Mouse (Mus musculus): Measurements from ENCODE around the gene Cmya5. TPM values are rescaled to one million over a fixed set of nuclear protein-coding genes. Genes with fewer than 3 reads are reported as not detected.

Cmya5 gene
- polyA plus RNA-seq, 1 experiment from 2014 or later, result 0.81 TPM

DNA sequence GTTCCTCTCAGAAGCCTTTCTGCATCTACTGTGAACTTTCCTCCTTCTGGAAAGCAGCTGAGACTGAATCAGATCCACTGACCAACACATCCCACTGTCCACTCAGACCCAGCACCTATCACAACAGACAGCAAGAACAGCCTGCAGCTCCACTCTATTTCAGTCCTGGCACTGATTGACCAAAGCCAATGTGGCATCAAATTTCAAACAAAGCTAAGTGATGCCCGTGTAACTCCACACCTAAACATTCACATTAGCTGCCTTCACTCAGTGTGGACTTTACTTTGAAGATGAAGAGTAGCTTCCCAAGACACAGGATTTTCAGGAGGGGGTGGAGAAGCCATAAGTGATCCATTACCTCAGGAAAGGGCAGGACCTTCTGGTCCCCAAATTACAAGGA, 122.4 kb downstream of the Cmya5 start:
- no peak for ATAC-seq (ENCODE audit: insufficient read depth, low FRiP score)
- Histone ChIP-seq H3K4me3 (replicated peaks; ENCODE audit: low read length) (no peak overlapping the region), H3K36me3 (ENCODE audit: control insufficient read depth, insufficient read depth, low read length) (no peaks in the 10 kb centered on the region), H3K27ac (ENCODE audit: low read length) (no peak overlapping the region), H3K27me3 (ENCODE audit: control insufficient read depth, insufficient read depth, low read length) (no peaks in the 10 kb centered on the region), H3K4me2 (ENCODE audit: low read depth, low read length) (no peak overlapping the region), H3K9ac (ENCODE audit: low read length) (no peak overlapping the region), H3K4me1 (ENCODE audit: control insufficient read depth, insufficient read depth, low read length) (no peaks in the 10 kb centered on the region), H3K9me3 (replicated peaks; ENCODE audit: control insufficient read depth, low read length) (no peaks in the 10 kb centered on the region)
- WGBS, result 13% methylated on average over 1 of the region's 1 CpGs

GRCm38 (mm10) chr13:93012952-93013351, 131.6 kb downstream of the Cmya5 start:
- Histone ChIP-seq H3K4me2 (ENCODE audit: low read depth, low read length) (no peak overlapping the region), H3K36me3 (ENCODE audit: control insufficient read depth, insufficient read depth, low read length) (no peaks in the 10 kb centered on the region), H3K4me1 (ENCODE audit: control insufficient read depth, insufficient read depth, low read length) (no peaks in the 10 kb centered on the region), H3K9ac (ENCODE audit: low read length) (no peak overlapping the region), H3K9me3 (replicated peaks; ENCODE audit: control insufficient read depth, low read length) (no peaks in the 10 kb centered on the region), H3K27me3 (ENCODE audit: control insufficient read depth, insufficient read depth, low read length) (no peaks in the 10 kb centered on the region), H3K4me3 (replicated peaks; ENCODE audit: low read length) (no peak overlapping the region), H3K27ac (ENCODE audit: low read length) (no peak overlapping the region)
- 55% methylated on average over 8 of the region's 8 CpGs for WGBS
- no peak for ATAC-seq (ENCODE audit: insufficient read depth, low FRiP score)

- Histone ChIP-seq H3K36me3 (ENCODE audit: control insufficient read depth, insufficient read depth, low read length) (no peaks in the 10 kb centered on the region), H3K4me2 (ENCODE audit: low read depth, low read length) (no peak overlapping the region), H3K4me3 (replicated peaks; ENCODE audit: low read length) (no peak overlapping the region), H3K9me3 (replicated peaks; ENCODE audit: control insufficient read depth, low read length) (no peaks in the 10 kb centered on the region), H3K4me1 (ENCODE audit: control insufficient read depth, insufficient read depth, low read length) (no peaks in the 10 kb centered on the region), H3K27me3 (ENCODE audit: control insufficient read depth, insufficient read depth, low read length) (no peaks in the 10 kb centered on the region), H3K27ac (ENCODE audit: low read length) (no peak overlapping the region), H3K9ac (ENCODE audit: low read length) (no peak overlapping the region)
- WGBS, result 89% methylated on average over 4 of the region's 4 CpGs
- no peak for ATAC-seq (ENCODE audit: insufficient read depth, low FRiP score)
These were observed 133.2 kb downstream of the Cmya5 start for GRCm38 (mm10) chr13:93011315-93011714.

- Histone ChIP-seq H3K4me3 (replicated peaks; ENCODE audit: low read length) (no peak overlapping the region), H3K27me3 (ENCODE audit: control insufficient read depth, insufficient read depth, low read length) (no peaks in the 10 kb centered on the region), H3K4me2 (ENCODE audit: low read depth, low read length) (no peak overlapping the region), H3K27ac (ENCODE audit: low read length) (no peak overlapping the region), H3K9ac (ENCODE audit: low read length) (no peak overlapping the region), H3K36me3 (ENCODE audit: control insufficient read depth, insufficient read depth, low read length) (no peaks in the 10 kb centered on the region), H3K4me1 (ENCODE audit: control insufficient read depth, insufficient read depth, low read length) (no peaks in the 10 kb centered on the region), H3K9me3 (replicated peaks; ENCODE audit: control insufficient read depth, low read length) (no peaks in the 10 kb centered on the region)
- 75% methylated on average over 7 of the region's 7 CpGs for WGBS
- ATAC-seq (ENCODE audit: insufficient read depth, low FRiP score), result no peak
These were observed 134.0 kb downstream of the Cmya5 start for GRCm38 (mm10) chr13:93010524-93010923.

- 76% methylated on average over 4 of the region's 4 CpGs for WGBS
- no peaks in the 10 kb centered on the region for H3K4me1 ChIP-seq (ENCODE audit: control insufficient read depth, insufficient read depth, low read length)
- no peak overlapping the region for H3K9ac ChIP-seq (ENCODE audit: low read length)
- no peak overlapping the region for H3K4me3 ChIP-seq (replicated peaks; ENCODE audit: low read length)
- no peaks in the 10 kb centered on the region for H3K36me3 ChIP-seq (ENCODE audit: control insufficient read depth, insufficient read depth, low read length)
- H3K9me3 ChIP-seq (replicated peaks; ENCODE audit: control insufficient read depth, low read length), result no peaks in the 10 kb centered on the region
- no peak overlapping the region for H3K27ac ChIP-seq (ENCODE audit: low read length)
- H3K4me2 ChIP-seq (ENCODE audit: low read depth, low read length), result no peak overlapping the region
- ATAC-seq (ENCODE audit: insufficient read depth, low FRiP score), result no peak
- no peaks in the 10 kb centered on the region for H3K27me3 ChIP-seq (ENCODE audit: control insufficient read depth, insufficient read depth, low read length)
These were observed 137.4 kb downstream of the Cmya5 start for GRCm38 (mm10) chr13:93007078-93007477.

DNA sequence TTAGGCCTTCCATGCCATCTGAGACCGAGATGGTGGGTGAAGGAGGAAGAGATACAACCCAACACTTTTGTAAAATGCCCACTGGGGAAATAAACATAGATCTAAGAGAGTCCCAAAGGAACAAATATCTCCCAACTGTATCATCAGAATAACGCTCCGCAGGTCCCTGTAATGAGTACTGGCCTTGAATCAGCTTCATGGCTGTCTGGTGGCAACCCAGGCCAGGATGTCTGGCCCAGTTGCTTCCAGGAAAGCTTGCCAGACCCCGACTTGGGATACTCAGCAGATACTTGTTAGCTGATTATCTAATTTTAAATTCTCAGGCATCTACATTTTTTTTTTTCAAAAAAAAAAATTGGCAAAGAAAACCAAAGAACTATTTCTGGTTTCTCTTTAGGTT, 138.2 kb downstream of the Cmya5 start:
- H3K36me3 ChIP-seq (ENCODE audit: control insufficient read depth, insufficient read depth, low read length), result no peaks in the 10 kb centered on the region
- no peak overlapping the region for H3K4me2 ChIP-seq (ENCODE audit: low read depth, low read length)
- H3K27me3 ChIP-seq (ENCODE audit: control insufficient read depth, insufficient read depth, low read length), result no peaks in the 10 kb centered on the region
- no peak for ATAC-seq (ENCODE audit: insufficient read depth, low FRiP score)
- WGBS, result 81% methylated on average over 4 of the region's 4 CpGs
- H3K27ac ChIP-seq (ENCODE audit: low read length), result no peak overlapping the region
- no peak overlapping the region for H3K9ac ChIP-seq (ENCODE audit: low read length)
- H3K9me3 ChIP-seq (replicated peaks; ENCODE audit: control insufficient read depth, low read length), result no peaks in the 10 kb centered on the region
- no peaks in the 10 kb centered on the region for H3K4me1 ChIP-seq (ENCODE audit: control insufficient read depth, insufficient read depth, low read length)
- no peak overlapping the region for H3K4me3 ChIP-seq (replicated peaks; ENCODE audit: low read length)

DNA sequence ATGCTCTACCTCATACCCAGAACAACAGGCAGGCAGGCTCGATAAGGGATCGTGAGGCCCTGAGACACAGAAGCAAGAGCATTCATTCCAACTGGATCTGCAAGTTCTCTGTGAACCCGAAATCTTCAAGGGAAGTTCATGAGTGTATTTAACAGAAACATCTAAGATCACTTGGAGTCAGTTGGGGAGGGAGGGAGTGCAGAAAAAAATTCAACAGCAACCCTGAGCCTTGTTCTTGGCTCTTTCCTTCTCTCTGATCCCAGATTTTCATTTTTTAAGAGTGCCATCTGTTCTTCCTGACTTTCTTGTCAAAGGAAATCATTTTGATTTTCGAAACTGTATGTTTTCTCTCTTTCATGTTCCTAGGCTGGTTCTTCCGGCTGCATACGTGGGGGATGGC, 140.5 kb downstream of the Cmya5 start:
- H3K9me3 ChIP-seq (replicated peaks; ENCODE audit: control insufficient read depth, low read length), result no peaks in the 10 kb centered on the region
- no peak overlapping the region for H3K27ac ChIP-seq (ENCODE audit: low read length)
- no peaks in the 10 kb centered on the region for H3K27me3 ChIP-seq (ENCODE audit: control insufficient read depth, insufficient read depth, low read length)
- WGBS, result 71% methylated on average over 6 of the region's 6 CpGs
- no peaks in the 10 kb centered on the region for H3K4me1 ChIP-seq (ENCODE audit: control insufficient read depth, insufficient read depth, low read length)
- no peak overlapping the region for H3K9ac ChIP-seq (ENCODE audit: low read length)
- H3K4me3 ChIP-seq (replicated peaks; ENCODE audit: low read length), result no peak overlapping the region
- ATAC-seq (ENCODE audit: insufficient read depth, low FRiP score), result no peak
- H3K4me2 ChIP-seq (ENCODE audit: low read depth, low read length), result no peak overlapping the region
- H3K36me3 ChIP-seq (ENCODE audit: control insufficient read depth, insufficient read depth, low read length), result no peaks in the 10 kb centered on the region

DNA sequence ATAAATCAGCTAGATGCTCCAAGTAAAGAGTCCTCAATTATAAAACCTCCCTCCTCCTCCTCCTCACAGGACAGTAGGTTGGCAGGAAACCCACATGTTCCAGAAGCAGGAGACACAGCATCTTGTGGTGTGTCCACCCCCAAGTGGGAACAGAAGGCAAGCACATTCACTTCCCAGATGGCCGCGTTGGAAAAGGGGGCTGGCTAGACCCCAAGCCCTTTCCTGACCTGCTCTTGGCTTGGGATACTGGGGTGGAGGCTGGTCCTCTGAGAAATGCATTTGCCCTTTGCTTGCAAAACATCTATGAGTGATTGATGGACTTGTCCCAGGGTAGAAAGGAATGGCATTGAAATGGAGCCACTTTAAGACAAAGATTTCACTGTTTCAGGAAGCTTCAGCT, 142.1 kb downstream of the Cmya5 start:
- no peak overlapping the region for H3K4me2 ChIP-seq (ENCODE audit: low read depth, low read length)
- H3K9me3 ChIP-seq (replicated peaks; ENCODE audit: control insufficient read depth, low read length), result no peaks in the 10 kb centered on the region
- H3K4me3 ChIP-seq (replicated peaks; ENCODE audit: low read length), result no peak overlapping the region
- H3K27ac ChIP-seq (ENCODE audit: low read length), result no peak overlapping the region
- H3K4me1 ChIP-seq (ENCODE audit: control insufficient read depth, insufficient read depth, low read length), result no peaks in the 10 kb centered on the region
- H3K36me3 ChIP-seq (ENCODE audit: control insufficient read depth, insufficient read depth, low read length), result no peaks in the 10 kb centered on the region
- H3K9ac ChIP-seq (ENCODE audit: low read length), result no peak overlapping the region
- ATAC-seq (ENCODE audit: insufficient read depth, low FRiP score), result no peak
- no peaks in the 10 kb centered on the region for H3K27me3 ChIP-seq (ENCODE audit: control insufficient read depth, insufficient read depth, low read length)
- 61% methylated on average over 2 of the region's 2 CpGs for whole genome bisulfite sequencing

DNA sequence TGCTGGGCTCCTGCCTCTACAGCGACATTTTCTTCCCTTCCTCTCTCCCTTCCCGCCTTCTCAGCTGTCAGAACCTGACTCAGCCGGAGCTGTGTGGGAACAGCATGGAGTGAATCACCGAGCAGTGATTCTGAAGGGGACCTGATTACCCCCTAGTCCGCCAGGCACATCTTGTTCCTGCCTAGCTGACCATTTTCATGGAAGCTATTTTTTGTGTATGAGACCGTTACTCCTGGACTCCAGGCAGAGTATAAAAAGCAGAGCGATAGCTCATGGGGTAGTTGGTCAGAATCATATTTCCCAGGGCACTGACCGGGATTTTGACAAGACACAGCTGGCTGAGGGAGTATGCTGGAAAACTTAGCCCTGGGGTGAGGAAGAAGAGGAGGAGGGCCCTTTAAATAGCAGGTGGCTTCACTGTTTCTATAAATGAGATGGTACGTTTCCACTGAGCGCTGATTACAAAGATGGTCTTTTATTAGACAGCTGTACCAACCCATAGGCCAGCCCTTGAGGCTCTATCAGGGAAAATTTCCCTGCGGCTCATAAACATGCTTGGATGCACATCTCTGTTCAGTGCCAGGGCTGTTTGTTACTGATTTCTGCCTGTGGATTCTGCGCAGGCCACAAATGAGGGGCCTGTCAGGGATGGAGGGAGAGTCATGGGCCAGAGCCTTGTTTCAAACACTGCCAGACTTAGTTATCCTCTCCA, 143.7 kb downstream of the Cmya5 start:
- Histone ChIP-seq H3K27ac (ENCODE audit: low read length) (no peak overlapping the region), H3K9ac (ENCODE audit: low read length) (no peak overlapping the region), H3K9me3 (replicated peaks; ENCODE audit: control insufficient read depth, low read length) (no peaks in the 10 kb centered on the region), H3K4me2 (ENCODE audit: low read depth, low read length) (no peak overlapping the region), H3K4me3 (replicated peaks; ENCODE audit: low read length) (no peak overlapping the region), H3K27me3 (ENCODE audit: control insufficient read depth, insufficient read depth, low read length) (no peaks in the 10 kb centered on the region), H3K4me1 (ENCODE audit: control insufficient read depth, insufficient read depth, low read length) (no peaks in the 10 kb centered on the region), H3K36me3 (ENCODE audit: control insufficient read depth, insufficient read depth, low read length) (no peaks in the 10 kb centered on the region)
- WGBS, result 65% methylated on average over 12 of the region's 12 CpGs
- ATAC-seq (ENCODE audit: insufficient read depth, low FRiP score), result no peak
